Mouse (Mus musculus): Measurements from ENCODE around the gene Abi2. TPM values are rescaled to one million over a fixed set of nuclear protein-coding genes. Genes with fewer than 3 reads are reported as not detected.

The Abi2 gene
- 4.4 and 5.4 TPM in 2 replicates for polyA plus RNA-seq (2015; fragmentation: Nextera tagmentation; extraction: Ambion mirVana)

- Histone ChIP-seq H3K9ac (peak within 1 kb of the TSS; percentile 77), H3K36me3 (no peaks in the 10 kb centered on the region), H3K4me3 (replicated peaks) (peak within 1 kb of the TSS; percentile 85), H3K27me3 (no peaks in the 10 kb centered on the region), H3K4me2 (peak within 1 kb of the TSS; percentile 88), H3K27ac (peak within 1 kb of the TSS; percentile 83), H3K4me1 (replicated peaks) (peaks cover 23% of the 10 kb centered on the region), H3K9me3 (replicated peaks) (no peaks in the 10 kb centered on the region)
- DNase-seq (peak; percentile 72), ATAC-seq (ENCODE audit: low read depth) (peak; percentile 86)
- WGBS (ENCODE audit: insufficient replicate concordance), result under 1% methylated on average over 62 of the region's 69 CpGs
Observed at GRCm38 (mm10) chr1:60409168-60409828, at the start of gene Abi2. Gene Abi2 (plus strand): TSS chr1:60409619.

DNA sequence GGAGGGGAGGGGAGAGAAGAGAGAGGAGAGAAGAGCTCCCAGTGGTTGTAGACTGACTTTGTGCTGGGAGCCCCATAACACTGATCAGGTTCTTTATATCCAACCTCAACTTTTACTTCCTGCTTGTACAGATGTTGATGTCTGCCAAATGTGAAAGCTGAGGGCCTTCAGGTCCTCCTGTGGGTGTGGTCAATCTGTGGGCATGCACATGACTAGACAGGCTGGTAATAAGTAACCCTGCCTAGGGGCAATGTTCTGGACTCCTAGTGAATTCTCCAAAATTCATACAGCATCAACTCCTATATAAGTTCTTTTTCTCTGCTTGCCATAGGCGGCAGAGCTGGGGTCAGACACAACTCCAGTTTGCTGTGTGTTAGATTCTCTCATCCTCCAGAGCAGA, 47.8 kb upstream of the Abi2 start:
- Histone ChIP-seq H3K9ac (no peak overlapping the region), H3K27ac (no peak overlapping the region), H3K9me3 (replicated peaks) (no peaks in the 10 kb centered on the region), H3K27me3 (no peaks in the 10 kb centered on the region), H3K4me1 (replicated peaks) (no peaks in the 10 kb centered on the region), H3K36me3 (peaks cover 31% of the 10 kb centered on the region), H3K4me3 (replicated peaks) (no peak overlapping the region), H3K4me2 (no peak overlapping the region)
- ATAC-seq (ENCODE audit: low read depth), result no peak
- WGBS (ENCODE audit: insufficient replicate concordance), result 80% methylated on average over 1 of the region's 1 CpGs
- DNase-seq, result no peak

GRCm38 (mm10) chr1:60376556-60376955, 32.9 kb upstream of the Abi2 start:
- H3K4me3 ChIP-seq (replicated peaks), result no peak overlapping the region
- WGBS (ENCODE audit: insufficient replicate concordance), result 63% methylated on average over 1 of the region's 1 CpGs
- ATAC-seq (ENCODE audit: low read depth) (no peak), DNase-seq (no peak)
- H3K4me2 ChIP-seq, result no peak overlapping the region
- H3K27ac ChIP-seq, result no peak overlapping the region
- H3K27me3 ChIP-seq, result no peaks in the 10 kb centered on the region
- H3K9ac ChIP-seq, result no peak overlapping the region
- no peaks in the 10 kb centered on the region for H3K9me3 ChIP-seq (replicated peaks)
- H3K36me3 ChIP-seq, result peaks cover 60% of the 10 kb centered on the region
- no peaks in the 10 kb centered on the region for H3K4me1 ChIP-seq (replicated peaks)

DNA sequence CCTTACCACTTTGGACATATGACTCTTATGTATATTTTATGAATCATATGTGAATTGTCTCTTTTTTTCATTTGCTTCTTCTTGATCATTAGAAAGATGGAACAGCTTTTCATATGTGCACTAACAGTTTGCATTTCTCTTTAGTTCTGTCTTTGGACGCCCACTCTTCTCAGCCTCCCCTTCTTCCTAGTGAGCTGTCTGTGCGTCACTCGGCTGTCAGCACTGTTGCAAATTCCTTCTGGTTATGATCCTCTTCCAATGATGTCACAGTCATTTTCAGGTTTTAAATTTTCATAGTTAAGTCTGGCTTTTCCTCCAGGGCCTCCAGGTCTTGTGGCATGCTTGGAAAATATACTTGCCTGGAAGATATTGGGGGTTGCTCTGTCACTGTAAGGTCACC, 27.5 kb upstream of the Abi2 start:
- Histone ChIP-seq H3K4me1 (replicated peaks) (no peaks in the 10 kb centered on the region), H3K4me2 (no peak overlapping the region), H3K27me3 (no peaks in the 10 kb centered on the region), H3K9me3 (replicated peaks) (no peaks in the 10 kb centered on the region), H3K36me3 (peaks cover 52% of the 10 kb centered on the region), H3K4me3 (replicated peaks) (no peak overlapping the region), H3K27ac (no peak overlapping the region), H3K9ac (no peak overlapping the region)
- DNase-seq, result no peak
- 86% methylated on average over 3 of the region's 3 CpGs for WGBS (ENCODE audit: insufficient replicate concordance)
- ATAC-seq (ENCODE audit: low read depth), result no peak

GRCm38 (mm10) chr1:60404848-60405247, 4.6 kb upstream of the Abi2 start:
- no peaks in the 10 kb centered on the region for H3K9me3 ChIP-seq (replicated peaks)
- H3K9ac ChIP-seq, result no peak overlapping the region
- DNase-seq, result no peak
- no peaks in the 10 kb centered on the region for H3K36me3 ChIP-seq
- H3K4me1 ChIP-seq (replicated peaks), result peaks cover 6% of the 10 kb centered on the region
- no peak overlapping the region for H3K27ac ChIP-seq
- WGBS (ENCODE audit: insufficient replicate concordance), result 95% methylated on average over 1 of the region's 1 CpGs
- no peak overlapping the region for H3K4me3 ChIP-seq (replicated peaks)
- no peak overlapping the region for H3K4me2 ChIP-seq
- ATAC-seq (ENCODE audit: low read depth), result no peak
- no peaks in the 10 kb centered on the region for H3K27me3 ChIP-seq

DNA sequence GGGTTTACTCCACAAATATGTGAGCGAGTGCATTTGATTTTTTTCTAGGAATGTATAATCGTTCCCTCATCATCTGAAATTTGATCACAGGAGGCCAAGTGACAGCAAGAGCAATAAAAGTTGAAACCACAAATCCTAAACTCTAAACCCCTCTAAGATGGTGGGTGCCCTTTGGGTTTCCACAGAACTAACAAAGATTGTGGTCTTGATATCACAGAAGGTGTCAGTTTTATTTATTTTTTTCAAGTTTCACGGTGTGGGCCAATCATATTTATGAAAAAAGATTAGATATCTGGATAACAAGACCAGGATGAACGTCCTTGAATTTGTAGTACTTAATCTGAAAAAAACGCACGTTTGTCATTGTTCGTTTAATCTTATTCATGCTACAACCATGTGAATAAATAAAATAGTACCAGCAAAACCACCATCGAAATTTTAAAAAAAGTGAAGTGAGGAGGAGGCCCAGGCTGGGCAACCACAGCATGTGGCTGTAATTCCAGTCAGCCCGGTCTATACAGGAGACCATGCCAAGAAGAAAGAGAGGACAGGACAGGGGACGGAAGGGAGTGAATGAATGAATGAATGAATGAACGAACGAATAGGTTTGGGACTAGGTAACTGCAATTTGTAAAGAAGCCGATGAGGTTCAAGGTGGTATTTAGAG, 785 bp upstream of the Abi2 start:
- no peaks in the 10 kb centered on the region for H3K9me3 ChIP-seq (replicated peaks)
- no peaks in the 10 kb centered on the region for H3K27me3 ChIP-seq
- peak overlapping the region; percentile 75 for H3K27ac ChIP-seq
- peak overlapping the region; percentile 88 for H3K4me2 ChIP-seq
- ATAC-seq (ENCODE audit: low read depth) (peak; percentile 16), DNase-seq (no peak)
- 33% methylated on average over 13 of the region's 13 CpGs for WGBS (ENCODE audit: insufficient replicate concordance)
- no peaks in the 10 kb centered on the region for H3K36me3 ChIP-seq
- peak overlapping the region; percentile 77 for H3K9ac ChIP-seq
- H3K4me3 ChIP-seq (replicated peaks), result peak overlapping the region; percentile 85
- peaks cover 17% of the 10 kb centered on the region for H3K4me1 ChIP-seq (replicated peaks)

DNA sequence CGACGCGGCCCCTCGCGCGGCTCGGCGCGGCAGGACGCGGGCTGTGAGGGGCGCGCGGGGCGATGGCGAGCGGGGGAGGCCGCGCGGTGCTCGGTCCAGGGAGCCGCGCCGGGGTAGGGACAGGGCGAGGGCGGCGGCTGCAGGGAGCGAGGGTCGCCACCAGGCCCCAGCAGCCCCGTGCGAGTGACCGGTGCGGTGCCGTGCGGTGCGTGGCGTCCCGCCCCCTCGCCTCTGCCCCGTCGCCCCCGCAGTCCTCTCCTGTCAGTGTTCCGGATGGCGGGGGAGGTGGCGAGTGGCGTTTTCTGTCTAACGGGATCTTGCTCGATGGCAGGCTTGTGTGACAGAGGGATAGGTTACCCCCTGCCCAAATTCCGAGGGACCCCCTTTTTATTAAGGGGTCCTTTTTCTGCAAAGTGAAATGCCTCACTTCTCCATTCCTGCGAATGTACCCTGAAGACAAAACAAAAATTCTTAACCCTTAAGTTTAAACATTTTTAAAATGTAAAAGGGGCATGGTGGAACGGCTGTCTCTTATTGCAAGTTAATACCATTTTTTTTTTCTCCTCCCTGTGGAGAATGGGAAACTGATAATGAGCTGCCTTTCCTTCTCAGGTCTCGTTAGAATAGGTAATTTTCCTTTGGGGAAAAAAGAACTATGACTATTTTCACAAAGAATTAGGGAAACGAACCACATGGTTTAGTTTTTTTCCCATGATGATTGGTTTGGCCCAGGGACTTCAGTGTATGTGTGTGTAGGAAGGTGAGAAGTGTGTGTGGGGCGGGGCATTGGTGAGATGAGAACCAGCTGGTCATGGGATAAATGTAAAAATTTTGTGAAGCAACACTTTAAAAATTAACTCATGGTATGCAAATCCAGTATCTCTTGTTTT, 754 bp downstream of the Abi2 start:
- DNase-seq, result peak; percentile 9
- Histone ChIP-seq H3K27ac (peak overlapping the region; percentile 83), H3K9ac (peak overlapping the region; percentile 77), H3K4me1 (replicated peaks) (peaks cover 28% of the 10 kb centered on the region), H3K36me3 (no peaks in the 10 kb centered on the region), H3K27me3 (no peaks in the 10 kb centered on the region), H3K4me2 (peak overlapping the region; percentile 88), H3K4me3 (replicated peaks) (peak overlapping the region; percentile 85), H3K9me3 (replicated peaks) (no peaks in the 10 kb centered on the region)
- under 1% methylated on average over 54 of the region's 54 CpGs for WGBS (ENCODE audit: insufficient replicate concordance)
- peak; percentile 69 for ATAC-seq (ENCODE audit: low read depth)

DNA sequence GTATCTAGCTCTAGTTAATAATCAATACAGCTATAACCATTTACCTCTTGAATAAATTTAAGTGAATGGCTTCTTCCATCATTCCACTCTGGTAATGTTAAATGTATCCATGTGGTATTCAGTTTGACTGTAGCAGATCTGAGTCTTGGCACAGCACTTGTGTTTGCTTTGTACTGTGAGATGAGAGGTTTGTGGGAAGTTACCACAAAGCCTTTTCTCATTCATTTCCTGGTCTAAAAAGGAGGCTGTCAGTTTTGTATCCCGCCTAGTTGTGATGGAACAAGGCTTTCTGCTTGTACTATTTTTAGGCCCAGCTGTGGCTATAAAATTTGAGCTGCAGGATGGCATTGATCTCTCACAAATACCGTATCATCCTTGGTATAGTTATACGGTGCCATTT, 7.3 kb downstream of the Abi2 start:
- DNase-seq (no peak), ATAC-seq (ENCODE audit: low read depth) (no peak)
- Histone ChIP-seq H3K9ac (no peak overlapping the region), H3K4me1 (replicated peaks) (peaks cover 12% of the 10 kb centered on the region; the same call in 1 of the 2 replicates), H3K9me3 (replicated peaks) (no peaks in the 10 kb centered on the region), H3K4me3 (replicated peaks) (no peak overlapping the region), H3K36me3 (no peaks in the 10 kb centered on the region), H3K4me2 (no peak overlapping the region), H3K27ac (no peak overlapping the region), H3K27me3 (no peaks in the 10 kb centered on the region)
- WGBS (ENCODE audit: insufficient replicate concordance), result 43% methylated on average over 3 of the region's 3 CpGs

- ATAC-seq (ENCODE audit: low read depth), result no peak
- Histone ChIP-seq H3K4me1 (replicated peaks) (peaks cover 3% of the 10 kb centered on the region), H3K9ac (no peak overlapping the region), H3K4me2 (no peak overlapping the region), H3K9me3 (replicated peaks) (no peaks in the 10 kb centered on the region), H3K4me3 (replicated peaks) (no peak overlapping the region), H3K27ac (no peak overlapping the region), H3K36me3 (no peaks in the 10 kb centered on the region), H3K27me3 (no peaks in the 10 kb centered on the region)
- 88% methylated on average over 1 of the region's 1 CpGs for WGBS (ENCODE audit: insufficient replicate concordance)
- DNase-seq, result no peak
Observed at GRCm38 (mm10) chr1:60423882-60424281, 14.5 kb downstream of the Abi2 start.

DNA sequence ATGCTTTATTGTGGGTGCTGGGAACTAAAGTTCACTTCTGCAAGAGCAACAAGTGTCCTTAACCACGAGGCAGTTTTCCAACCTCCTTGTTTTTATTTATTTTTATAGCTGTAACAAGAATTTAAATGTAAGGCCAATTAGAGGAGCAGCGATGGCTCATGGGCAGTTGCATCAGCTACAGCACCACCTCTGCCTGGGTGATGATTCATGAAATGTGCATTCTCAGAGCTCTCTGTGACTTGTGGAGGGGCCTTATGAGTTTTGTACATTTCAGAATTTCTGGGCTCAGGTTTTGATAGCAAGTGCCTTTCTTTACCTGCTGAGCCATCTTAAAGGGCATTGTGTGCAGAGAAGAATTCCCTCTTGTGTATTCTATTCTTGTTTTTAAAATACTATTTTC, 18.9 kb downstream of the Abi2 start:
- no peaks in the 10 kb centered on the region for H3K4me1 ChIP-seq (replicated peaks)
- no peak overlapping the region for H3K4me3 ChIP-seq (replicated peaks)
- no peak overlapping the region for H3K4me2 ChIP-seq
- no peaks in the 10 kb centered on the region for H3K36me3 ChIP-seq
- WGBS (ENCODE audit: insufficient replicate concordance), result 68% methylated on average over 2 of the region's 2 CpGs
- H3K27me3 ChIP-seq, result no peaks in the 10 kb centered on the region
- no peak for ATAC-seq (ENCODE audit: low read depth)
- no peak overlapping the region for H3K27ac ChIP-seq
- no peaks in the 10 kb centered on the region for H3K9me3 ChIP-seq (replicated peaks)
- no peak overlapping the region for H3K9ac ChIP-seq
- DNase-seq, result no peak

- ATAC-seq (ENCODE audit: low read depth) (no peak), DNase-seq (no peak)
- Histone ChIP-seq H3K4me2 (no peak overlapping the region), H3K36me3 (no peaks in the 10 kb centered on the region), H3K4me3 (replicated peaks) (no peak overlapping the region), H3K27ac (no peak overlapping the region), H3K27me3 (no peaks in the 10 kb centered on the region), H3K4me1 (replicated peaks) (no peaks in the 10 kb centered on the region), H3K9me3 (replicated peaks) (no peaks in the 10 kb centered on the region), H3K9ac (no peak overlapping the region)
- WGBS (ENCODE audit: insufficient replicate concordance), result 62% methylated on average over 2 of the region's 2 CpGs
Observed at GRCm38 (mm10) chr1:60428932-60429331, 19.5 kb downstream of the Abi2 start.
